Mouse (Mus musculus) liver, adult 10 weeks (tissue): ENCODE results near the gene Trim54. TPM values are rescaled to one million over a fixed set of nuclear protein-coding genes. Genes with fewer than 3 reads are reported as not detected.

Source experiments
- polyA plus RNA-seq: library from polyadenylated mRNA; stranded (reverse); fragments of 350-450 nt; fragmentation: Illumina TruSeq; extraction: RNeasy Lipid Tissue Mini Kit (QIAGEN cat#74804); gene quantifications from one replicate; pipeline ENCODE4 v1.2.3, GENCODE M21; 2014; ENCODE audit warnings: low read depth, low replicate concordance

Trim54 gene
- not detected for polyA plus RNA-seq

GRCm38 (mm10) chr5:31116354-31116753 lies at the start of gene Trim54:
Gene Trim54, plus strand, starts transcription at chr5:31116712.

GRCm38 (mm10) chr5:31105814-31106335 lies 10.6 kb upstream of the Trim54 start, which contains the start of gene Dnajc5g:
Gene Dnajc5g, plus strand, starts transcription at chr5:31106285.

GRCm38 (mm10) chr5:31108000-31108490 lies 8.5 kb upstream of the Trim54 start, which contains the start of gene Slc30a3:
Gene Slc30a3, minus strand, starts transcription at chr5:31108237.

GRCm38 (mm10) chr5:31138241-31138967 lies 21.9 kb downstream of the Trim54 start, which contains the start of gene Ucn:
Gene Ucn, minus strand, starts transcription at chr5:31138829.

GRCm38 (mm10) chr5:31154152-31154553 lies 37.6 kb downstream of the Trim54 start, which contains the start of gene Mpv17:
Gene Mpv17, minus strand, starts transcription at chr5:31154251.

GRCm38 (mm10) chr5:31179766-31180630 lies 63.5 kb downstream of the Trim54 start, which contains the start of the genes Gm29609 and Gtf3c2:
Gene Gm29609, minus strand, starts transcription at chr5:31179911.
Gene Gtf3c2, minus strand, starts transcription at chr5:31180144.

Other genes starting within 250 kb of the Trim54 start
- 7.9 TPM for gene Tmem214, start 248.7 kb upstream of the Trim54 start, polyA plus RNA-seq
- gene Agbl5, start 228.0 kb upstream of the Trim54 start, polyA plus RNA-seq, result 1.4 TPM
- 126 TPM for gene Ost4, start 208.9 kb upstream of the Trim54 start, polyA plus RNA-seq
- 0.56 TPM for gene Emilin1, start 203.3 kb upstream of the Trim54 start, polyA plus RNA-seq
- 24.2 TPM for gene Khk, start 195.3 kb upstream of the Trim54 start, polyA plus RNA-seq
- gene Cgref1, start 171.1 kb upstream of the Trim54 start, polyA plus RNA-seq, result not detected
- 34.2 TPM for gene Preb, start 156.4 kb upstream of the Trim54 start, polyA plus RNA-seq
- not detected for gene Tcf23, start 148.1 kb upstream of the Trim54 start, polyA plus RNA-seq
- gene Atraid, start 68.4 kb upstream of the Trim54 start, polyA plus RNA-seq, result 116 TPM
- gene Slc5a6, start 67.8 kb upstream of the Trim54 start, polyA plus RNA-seq, result 1.8 TPM
- 0.29 TPM for gene Cad, start 61.9 kb upstream of the Trim54 start, polyA plus RNA-seq
- gene Dnajc5g, start 10.4 kb upstream of the Trim54 start, polyA plus RNA-seq, result not detected
- not detected for gene Slc30a3, start 8.5 kb upstream of the Trim54 start, polyA plus RNA-seq
- not detected for gene Ucn, start 22.1 kb downstream of the Trim54 start, polyA plus RNA-seq
- 31.4 TPM for gene Mpv17, start 37.5 kb downstream of the Trim54 start, polyA plus RNA-seq
- 0.13 TPM for gene Gm29609, start 63.2 kb downstream of the Trim54 start, polyA plus RNA-seq
- 30.5 TPM for gene Gtf3c2, start 63.4 kb downstream of the Trim54 start, polyA plus RNA-seq
- 8.9 TPM for gene Snx17, start 76.5 kb downstream of the Trim54 start, polyA plus RNA-seq
- gene Eif2b4, start 76.7 kb downstream of the Trim54 start, polyA plus RNA-seq, result 3.8 TPM
- gene Zfp513, start 85.6 kb downstream of the Trim54 start, polyA plus RNA-seq, result 1.4 TPM
- 13.4 TPM for gene Ppm1g, start 104.0 kb downstream of the Trim54 start, polyA plus RNA-seq
- 45.4 TPM for gene Nrbp1, start 124.2 kb downstream of the Trim54 start, polyA plus RNA-seq
- gene Gm9970, start 124.5 kb downstream of the Trim54 start, polyA plus RNA-seq, result not detected
- 1.0 TPM for gene Krtcap3, start 135.0 kb downstream of the Trim54 start, polyA plus RNA-seq
- gene Ift172, start 174.4 kb downstream of the Trim54 start, polyA plus RNA-seq, result 6.5 TPM
- gene Fndc4, start 179.4 kb downstream of the Trim54 start, polyA plus RNA-seq, result 27.8 TPM
- 78.9 TPM for gene Gckr, start 180.7 kb downstream of the Trim54 start, polyA plus RNA-seq